Mouse (Mus musculus) retina, embryonic 14.5 days (tissue): ENCODE measurements around the gene Rbms3.
A peak's percentile ranks its signal among the peaks of the same experiment; 100 is the strongest.

Experiments used
- DNase-seq: peaks from one replicate; pipeline ENCODE4 v3.0.0-alpha.2; 2015; ENCODE audit warnings: low spot score

The Rbms3 gene

DNA sequence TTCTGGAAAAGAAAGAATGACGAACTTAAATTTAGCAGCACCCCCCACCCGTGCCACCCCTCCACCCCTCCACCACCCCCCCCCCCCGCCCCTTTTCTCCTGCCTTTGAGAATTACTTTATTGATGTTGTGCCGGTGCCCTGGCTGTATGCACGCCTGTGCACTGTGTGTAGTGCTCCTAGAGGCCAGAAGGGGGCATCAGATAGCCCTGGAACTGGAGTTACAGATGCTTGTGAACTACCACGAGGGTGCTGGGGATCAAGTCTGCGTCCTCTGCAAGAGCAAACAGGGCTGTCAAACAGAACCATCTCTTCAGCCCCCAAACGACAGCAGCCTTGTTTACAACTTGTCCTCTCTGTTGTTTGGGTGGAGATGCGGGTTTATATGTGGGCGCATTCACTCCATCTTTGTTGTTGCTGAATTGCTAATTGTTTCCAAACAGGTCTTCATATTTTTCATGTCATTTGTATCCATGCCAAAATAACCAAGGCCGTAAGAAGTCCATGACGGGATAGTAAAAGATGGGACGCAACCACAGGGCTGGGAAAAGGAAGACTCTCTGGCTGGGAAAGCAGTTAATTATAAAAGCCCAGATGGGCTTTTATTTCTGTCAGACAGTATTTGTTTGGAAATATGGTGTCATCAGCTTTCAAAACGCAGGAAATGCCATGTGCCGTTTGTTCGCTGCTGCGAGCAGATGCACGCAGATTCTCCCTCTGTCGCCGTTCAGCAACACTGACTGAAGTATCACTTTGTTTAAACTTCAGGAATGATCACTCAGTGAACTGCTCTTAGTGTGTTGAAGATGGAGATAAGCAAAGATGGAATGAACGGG is 652.9 kb downstream of the Rbms3 start:
- no peak for DNase-seq

DNA sequence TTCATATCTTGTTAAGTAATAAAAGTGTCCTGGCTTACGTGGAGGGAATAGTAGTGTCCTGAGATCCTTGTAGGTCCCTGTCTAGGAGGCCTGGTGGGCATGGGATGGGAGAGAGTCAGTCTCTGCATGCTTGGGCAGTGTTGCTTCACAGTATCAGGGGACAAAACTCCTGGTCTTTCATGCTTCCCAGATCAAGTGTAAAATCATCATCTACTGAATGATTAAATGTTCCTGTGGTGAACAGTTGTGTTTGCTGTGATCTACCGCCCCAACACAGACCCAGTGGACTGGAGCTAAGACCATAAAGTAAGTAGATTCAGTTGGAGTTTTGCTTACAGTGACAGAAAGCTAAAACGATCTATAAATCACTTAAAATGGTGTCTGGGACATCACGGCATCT is 654.4 kb downstream of the Rbms3 start:
- no peak for DNase-seq

DNA sequence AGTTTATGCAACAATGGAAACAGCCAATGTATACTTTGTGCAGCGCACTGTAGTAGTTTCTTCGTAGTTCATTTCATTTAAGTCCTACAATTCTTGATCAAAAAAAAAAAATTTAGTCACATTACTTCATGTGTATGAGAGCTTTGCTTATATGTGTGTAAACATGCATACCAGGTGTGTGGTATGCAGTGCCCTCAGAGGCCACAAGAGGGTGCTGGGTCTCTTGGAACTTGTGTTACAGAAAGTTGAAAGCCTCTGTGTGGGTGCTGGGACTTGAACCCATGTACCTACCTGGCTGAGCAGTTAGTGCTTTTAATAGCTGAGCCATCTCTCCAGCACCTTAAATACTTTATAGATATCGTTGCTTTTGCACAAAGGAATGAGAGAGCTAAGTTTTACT is 655.6 kb downstream of the Rbms3 start:
- no peak for DNase-seq

DNA sequence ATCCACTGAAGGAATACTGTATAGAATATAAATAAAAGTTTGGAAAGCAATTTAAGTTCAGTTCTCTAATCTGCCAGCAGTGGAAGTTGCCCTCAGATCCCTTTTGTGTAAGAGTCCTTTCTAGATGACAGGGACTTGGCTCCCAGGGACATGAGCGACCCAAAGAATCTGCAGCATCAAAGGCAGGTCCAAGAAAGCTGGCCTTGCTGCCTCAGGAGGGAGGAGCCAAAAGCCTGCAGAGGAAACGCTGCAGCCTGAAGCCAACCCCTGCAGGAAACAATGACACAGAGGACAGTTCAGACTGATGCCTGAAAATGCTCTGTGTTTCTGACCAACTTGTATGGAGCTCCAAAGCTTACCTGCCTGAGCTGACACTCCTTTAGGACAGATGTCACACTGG is 656.1 kb downstream of the Rbms3 start:
- no peak for DNase-seq

DNA sequence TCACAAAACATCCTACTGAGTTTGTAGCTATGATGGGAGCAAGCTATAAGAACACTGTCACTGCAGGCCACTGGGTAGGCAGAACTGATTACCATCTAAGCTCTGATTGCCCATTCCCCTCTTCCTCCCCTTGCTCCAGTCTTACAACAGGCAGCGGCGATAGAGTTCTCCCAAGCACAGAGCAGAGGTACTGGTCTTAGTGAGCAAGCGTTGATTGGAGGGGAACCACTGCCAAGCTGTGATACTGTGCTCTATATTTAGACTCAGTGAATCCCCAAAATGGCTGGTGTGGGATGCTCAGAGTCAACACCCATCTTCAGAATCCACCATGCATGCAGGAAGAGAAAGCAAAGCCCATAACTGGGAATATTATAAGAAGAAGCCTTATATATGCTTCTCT is 662.4 kb downstream of the Rbms3 start:
- DNase-seq: no peak

DNA sequence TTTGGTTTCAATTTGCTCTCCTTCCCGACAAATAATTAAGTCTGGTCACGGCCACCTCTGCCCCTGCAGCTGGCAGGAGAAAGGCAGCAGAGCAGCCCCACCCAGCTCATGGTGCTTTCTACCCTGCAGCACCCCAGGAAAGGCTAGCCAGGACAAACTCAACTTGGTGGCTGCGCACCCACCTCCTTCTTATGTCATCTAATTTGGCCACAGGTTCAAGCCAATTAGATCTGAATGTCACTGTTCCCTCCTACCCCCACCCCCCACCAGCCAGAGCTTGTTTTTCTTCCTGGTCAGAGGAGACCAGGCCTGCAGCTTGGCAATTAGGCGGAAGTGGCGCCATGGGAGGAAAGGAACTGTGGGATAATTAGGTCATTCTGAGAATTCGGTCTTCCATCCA is 664.0 kb downstream of the Rbms3 start:
- peak; percentile 47 for DNase-seq

DNA sequence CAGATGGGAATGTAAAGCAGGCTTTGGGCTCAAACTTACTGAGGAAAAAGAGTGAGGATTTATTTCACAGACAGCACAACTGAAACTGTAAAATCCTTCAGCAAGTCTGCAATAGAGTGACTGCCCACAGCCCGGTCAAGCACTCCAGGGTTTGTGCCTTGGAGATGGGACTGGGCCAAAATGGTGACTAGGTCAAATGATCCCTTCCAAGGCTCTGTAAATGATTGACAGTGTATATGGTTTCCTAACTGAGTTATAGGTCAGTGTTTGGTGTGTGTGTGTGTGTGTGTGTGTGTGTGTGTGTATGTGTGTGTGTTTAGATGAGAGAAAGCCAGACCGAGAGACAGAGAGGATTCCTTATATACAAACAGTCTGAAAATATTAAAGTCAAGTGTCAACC is 673.6 kb downstream of the Rbms3 start:
- no peak for DNase-seq

DNA sequence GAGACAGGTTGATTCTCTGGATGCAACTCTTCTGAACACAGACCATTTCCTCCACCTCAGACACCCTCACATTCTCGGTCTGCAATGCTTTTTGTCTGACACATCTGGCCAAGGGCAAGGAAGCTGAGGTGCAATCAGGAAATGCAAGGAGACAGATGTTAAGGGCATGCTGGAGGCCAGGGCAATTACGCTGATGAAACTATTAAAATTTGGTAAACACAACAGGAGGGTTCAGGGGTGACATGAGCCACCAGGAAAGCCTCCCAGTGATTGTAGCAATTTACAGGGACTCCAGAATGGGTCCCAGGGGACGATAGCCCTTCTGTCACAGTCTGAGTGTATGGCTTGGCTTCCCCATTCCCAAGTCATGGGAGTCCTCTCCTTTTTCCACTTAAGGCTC is 681.5 kb downstream of the Rbms3 start:
- no peak for DNase-seq

DNA sequence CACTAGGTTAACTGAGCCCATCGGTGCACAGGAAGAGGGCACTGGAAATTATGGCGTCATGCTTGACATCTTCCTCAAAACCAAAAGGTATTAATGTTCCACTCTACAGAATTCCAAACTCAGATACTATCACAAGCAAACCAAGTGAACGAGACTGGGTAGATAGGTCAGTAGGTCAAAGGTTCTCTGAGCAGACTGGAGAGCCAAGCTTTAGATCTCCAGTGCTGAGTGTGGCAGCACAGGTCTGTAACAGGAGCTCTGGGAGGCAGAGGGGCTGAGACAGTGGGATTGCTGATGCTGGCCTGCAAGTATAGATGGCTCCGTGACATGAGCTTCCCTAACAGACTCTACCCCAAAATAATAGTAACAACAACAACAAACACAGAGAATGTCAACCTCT is 682.3 kb downstream of the Rbms3 start:
- no peak for DNase-seq

DNA sequence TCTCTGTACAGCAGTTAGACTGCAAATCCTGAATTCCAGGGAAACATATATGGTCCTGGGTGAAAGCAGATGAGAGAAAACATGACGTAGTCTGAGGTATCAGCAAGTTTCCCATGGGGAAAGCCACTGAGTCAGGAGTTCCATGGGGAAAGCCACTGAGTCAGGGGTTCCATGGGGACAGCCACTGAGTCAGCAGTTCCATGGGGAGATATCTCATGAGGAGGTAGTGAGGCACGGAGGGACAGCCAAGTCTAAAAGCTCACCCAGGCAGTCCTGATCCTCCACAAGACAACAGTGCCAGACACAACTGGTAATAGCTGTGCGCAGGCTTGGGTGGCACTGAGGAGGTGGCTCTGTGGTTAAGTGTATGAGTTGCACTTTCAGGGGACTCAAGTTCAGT is 682.9 kb downstream of the Rbms3 start:
- DNase-seq: no peak

DNA sequence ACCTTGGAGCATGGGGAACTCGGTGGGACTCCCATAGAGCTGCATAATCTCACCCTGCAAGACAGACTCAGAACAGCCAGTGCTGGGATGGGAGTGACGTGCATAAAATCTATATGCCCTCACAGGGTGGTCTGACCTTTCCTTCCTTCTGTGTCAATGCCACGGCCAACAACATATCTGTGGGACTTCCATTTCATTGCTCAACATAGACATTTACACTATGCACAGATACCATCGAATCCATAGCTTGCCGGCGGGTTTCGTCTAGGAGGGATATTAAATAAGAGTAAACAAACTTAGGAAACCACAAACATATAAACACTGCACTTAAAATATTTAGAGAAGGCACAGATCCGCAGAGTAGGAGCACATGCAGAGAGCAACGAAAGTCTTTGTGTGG is 684.0 kb downstream of the Rbms3 start:
- DNase-seq: no peak

DNA sequence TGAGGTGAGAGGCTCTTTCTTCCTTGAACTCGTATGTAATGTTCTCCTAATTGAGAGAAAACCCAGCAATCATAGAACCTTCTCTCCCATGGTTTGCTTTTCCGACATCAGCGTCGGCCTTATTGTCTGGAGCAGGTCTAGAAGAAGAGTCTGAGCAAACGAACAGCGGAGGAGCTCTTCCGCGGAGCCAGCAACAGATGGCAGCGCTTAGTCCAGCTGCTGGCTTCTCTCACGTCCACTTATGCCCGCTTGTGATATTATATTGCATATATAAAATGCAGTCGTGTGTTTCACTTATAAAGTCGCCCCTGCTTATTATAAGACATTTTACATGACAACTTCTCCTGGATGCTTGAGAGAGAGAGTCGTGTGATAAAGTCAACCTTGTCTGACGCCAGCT is 685.8 kb downstream of the Rbms3 start:
- DNase-seq: no peak

DNA sequence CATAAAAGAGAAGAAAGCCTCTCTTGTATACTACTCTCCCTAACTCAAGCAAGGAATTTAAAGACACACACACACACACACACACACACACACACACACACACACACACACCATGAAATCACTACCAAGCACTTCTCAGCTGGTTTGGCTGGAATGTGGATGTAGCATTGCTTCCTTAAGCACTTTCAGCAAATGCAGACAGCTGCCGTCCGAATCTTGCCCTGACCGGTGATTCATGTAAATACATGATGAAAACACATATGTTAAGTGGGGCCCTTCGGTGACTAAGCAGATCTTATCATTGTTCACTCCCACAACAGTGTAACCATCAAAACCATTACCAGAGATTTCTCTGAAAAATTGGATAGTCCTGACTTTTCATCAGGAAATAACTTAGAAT is 688.6 kb downstream of the Rbms3 start:
- no peak for DNase-seq

DNA sequence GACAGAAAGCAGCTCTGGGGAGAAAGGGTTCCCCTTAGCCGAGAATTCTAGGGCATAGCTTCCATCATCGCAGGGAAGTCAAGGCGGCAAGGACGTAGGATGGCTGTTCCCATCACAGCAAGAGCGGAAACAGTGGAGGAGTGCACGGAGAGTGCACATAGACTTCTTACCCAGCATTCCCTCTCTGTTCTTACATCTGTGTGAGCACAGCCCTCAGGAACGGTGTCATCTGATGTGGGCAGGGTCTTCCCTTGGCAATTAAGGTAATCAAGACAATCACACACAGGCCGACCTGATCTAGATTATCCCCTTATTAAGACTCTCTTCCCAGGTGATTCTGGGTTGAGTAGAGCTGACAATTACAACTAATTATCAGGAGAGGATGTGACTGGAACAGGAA is 689.0 kb downstream of the Rbms3 start:
- DNase-seq: no peak

DNA sequence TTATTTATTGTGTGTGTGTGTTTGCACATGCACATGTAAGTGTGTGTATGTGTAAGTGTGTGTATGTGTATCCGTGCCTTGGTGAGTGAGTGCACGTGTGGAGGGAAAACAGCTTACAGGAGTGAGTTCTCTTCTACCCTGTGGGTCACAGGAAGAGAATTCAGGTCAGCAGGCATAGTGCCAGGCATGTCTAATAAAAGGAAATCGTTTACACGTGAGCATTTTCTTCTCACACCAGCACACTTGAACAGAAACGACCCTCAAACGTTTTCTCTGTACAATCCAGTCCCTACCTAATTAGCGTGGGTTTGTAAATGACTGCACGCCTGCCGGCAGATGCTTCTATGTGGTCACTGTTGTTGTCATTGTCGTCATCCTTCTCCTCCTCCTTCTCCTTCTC is 701.4 kb downstream of the Rbms3 start:
- no peak for DNase-seq

DNA sequence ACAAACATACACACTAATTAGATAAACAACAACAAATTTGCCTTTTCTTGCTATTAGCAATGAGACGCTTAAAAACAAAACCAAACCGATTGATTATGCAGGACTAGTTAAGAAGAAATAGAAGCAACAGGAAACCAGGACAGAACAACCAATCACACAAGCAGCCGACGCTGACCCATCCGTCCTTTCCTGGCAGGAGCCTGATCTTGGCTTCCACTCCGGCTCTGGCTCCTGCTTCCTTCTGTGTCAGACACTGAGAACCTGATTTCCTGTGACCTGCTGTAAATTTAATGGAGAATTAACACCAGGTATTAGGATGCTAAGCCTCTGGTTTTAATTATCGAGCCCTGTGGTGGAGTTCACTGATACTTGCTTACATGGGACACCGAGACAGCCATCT is 706.6 kb downstream of the Rbms3 start:
- no peak for DNase-seq

DNA sequence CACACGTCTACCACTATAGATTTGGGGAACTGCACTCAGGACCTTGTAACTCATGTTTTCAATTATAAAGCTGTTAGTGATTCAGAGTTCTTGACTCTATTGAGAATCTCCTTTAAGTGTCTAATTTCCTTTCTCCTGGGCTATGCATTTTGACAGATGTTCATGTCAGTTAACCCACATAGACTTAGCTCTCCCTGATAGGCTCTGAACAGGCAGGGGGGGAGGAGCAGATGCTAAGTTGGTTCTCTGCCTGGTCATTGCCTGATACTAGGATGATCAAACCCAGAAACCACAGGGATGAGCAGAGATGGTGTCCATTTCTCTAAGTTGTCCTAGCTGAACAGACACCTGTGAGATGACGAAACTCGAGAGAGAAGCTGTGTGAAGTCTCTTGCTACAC is 707.2 kb downstream of the Rbms3 start:
- no peak for DNase-seq

DNA sequence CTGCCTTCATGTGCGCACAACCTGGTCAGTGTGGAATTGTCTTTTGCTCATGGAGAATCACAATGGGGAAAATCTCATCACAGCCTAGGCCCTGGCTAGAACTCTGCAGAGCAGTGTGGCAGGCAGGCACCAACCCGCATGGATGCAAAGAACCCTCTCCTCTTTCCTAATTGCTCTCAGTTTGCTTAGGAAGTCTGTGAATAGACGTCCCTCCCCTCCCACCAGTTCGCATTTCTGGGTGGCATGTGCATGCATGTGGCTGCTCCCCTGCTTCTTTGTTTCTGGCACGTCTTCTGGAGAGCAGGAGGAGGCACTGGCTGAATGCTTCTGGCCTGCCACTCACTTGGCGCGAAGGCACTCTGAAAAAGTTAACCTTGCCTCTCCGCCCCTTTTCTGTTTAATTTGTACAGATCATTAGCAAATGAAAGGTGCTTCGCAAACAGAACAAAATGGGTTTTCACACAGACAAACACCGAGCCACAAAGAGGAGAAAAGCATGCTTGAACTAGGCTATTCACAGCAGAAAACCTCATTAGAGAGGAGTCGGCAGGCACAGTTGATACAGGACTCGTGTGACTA is 710.2 kb downstream of the Rbms3 start:
- DNase-seq: peak; percentile 35

DNA sequence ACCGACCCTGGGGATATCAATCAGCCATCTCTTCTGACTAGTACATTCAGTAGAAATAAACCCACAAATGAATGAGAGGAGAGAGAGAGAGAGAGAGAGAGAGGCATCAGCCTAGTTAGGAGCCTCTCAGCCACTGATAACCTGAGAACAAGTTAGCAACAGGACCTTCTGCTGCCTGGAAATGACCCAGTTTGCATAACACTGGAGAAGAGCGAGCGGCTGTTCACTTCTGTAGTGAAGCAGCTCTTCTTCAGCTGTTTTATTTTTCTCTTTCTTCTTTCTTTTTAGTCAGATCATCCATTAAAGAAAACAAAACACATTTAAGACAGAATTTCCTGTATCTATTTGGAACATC is 717.2 kb downstream of the Rbms3 start:
- DNase-seq: peak; percentile 21

DNA sequence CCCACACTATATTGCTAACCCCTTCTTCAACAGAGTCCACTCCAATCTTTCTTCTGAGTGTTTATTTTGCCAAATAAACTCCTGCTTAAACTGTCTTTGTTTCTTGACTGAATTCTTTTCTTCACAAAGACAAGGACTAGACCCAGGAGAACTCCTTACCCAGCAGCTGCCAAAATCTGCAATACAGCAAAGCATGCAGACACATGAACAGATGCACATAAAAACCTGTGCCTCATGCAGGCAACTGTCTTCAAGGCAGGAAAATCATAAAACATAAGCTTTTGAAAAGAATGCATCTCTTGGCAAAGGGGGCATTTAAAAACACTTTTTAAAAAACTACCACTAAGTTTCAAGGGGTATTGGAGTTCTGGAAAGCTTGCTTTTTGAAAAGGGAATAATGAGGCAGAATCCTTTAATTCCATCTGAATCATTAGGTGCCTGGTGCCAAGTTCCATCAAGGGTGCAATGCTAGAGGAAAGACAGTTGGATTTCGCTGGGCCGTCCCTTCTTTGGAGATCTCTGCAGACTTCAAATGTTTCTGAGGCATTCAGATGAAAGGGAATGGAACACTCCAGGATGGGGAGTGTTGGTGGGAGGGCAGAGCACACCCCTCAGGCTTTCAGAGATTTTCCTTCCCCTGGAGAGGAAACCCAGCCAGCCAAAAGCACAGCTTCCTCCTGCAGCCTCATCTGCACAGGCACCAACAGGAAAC is 717.8 kb downstream of the Rbms3 start:
- DNase-seq: no peak

DNA sequence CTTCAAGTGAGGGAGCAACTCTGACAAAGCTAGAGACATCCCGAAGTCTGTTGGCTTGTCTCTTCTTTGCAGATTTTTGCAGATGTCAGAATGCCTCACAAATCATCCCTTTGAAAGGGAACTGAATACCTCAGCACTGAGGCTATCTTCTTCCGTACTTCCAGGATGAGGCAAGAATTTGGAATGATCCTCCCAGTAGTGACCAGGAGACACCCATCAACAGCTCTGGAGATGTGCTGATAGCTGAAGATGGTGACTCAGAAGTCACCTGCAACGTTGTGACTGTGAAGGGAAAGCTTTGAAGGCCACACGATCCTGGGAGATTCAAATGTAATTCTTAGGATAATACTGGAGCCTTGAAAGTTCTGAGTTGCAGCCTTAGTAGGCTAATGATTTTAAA is 720.2 kb downstream of the Rbms3 start:
- DNase-seq: no peak

DNA sequence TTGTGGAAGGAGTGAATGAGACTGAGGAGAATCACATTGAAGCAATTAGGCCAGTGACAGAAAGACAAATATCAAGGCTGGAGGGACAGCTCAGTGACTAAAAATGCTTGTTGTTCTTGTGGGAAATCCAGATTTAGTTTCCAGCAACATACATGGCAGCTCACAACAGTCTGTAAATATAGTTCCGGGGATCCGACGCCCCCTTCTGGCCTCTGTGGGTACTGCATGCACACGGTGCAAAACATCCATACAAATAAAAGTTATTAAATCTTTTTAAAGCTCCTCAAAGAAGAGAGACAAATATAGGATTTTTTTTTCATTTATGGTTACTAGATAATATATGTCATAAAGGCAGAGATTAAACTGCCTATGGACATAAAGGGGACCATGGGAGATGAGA is 722.8 kb downstream of the Rbms3 start:
- no peak for DNase-seq

DNA sequence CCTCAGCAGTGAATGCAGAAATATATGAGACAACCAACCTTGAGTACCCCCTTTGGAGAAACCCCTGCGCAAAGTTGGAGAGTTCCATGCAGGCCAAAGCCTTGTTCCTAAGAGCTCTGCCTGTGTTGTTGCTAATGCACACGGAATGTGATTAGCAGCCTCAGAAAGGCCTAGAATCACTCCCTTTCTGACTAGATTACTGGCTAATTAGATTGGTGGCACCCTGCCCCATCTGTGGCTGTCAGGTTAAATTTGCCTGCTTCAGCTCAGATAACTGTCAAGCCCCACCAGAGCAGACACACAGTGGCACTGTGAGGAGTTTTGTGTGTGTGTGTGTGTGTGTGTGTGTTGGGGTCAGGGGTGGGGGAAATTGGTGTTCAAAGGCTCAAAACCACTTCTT is 724.1 kb downstream of the Rbms3 start:
- peak; percentile 62 for DNase-seq
